Mouse (Mus musculus) hindbrain, embryonic 14.5 days (tissue): ENCODE measurements around the gene Pdzrn3. TPM values are rescaled to one million over a fixed set of nuclear protein-coding genes. Genes with fewer than 3 reads are reported as not detected.

Experiments
- ATAC-seq: fragments of 200-750 bp; cut with Nextera tagmentation; 2 replicates; pipeline ENCODE4 v1.8.0; 2017; ENCODE audit warnings: moderate number of reproducible peaks, mild to moderate bottlenecking, moderate TSS enrichment, moderate library complexity; ENCODE audit not compliant: low FRiP score
- DNase-seq: peaks from one replicate; pipeline ENCODE4 v3.0.0-alpha.2; 2015; ENCODE audit warnings: low spot score
- H3K27ac ChIP-seq: fragments of 300-500 bp; sonication (generic); 2 replicates; pipeline ENCODE4 v1.5.1; 2014; ENCODE audit warnings: mild to moderate bottlenecking, moderate library complexity
- H3K27me3 ChIP-seq: fragments of 300-500 bp; sonication (generic); 2 replicates; pipeline ENCODE4 v1.6.1; 2014; ENCODE audit warnings: mild to moderate bottlenecking, low read length, mixed read lengths; ENCODE audit not compliant: control insufficient read depth, insufficient read depth
- H3K36me3 ChIP-seq: fragments of 300-500 bp; sonication (generic); replicated peaks from 2 replicates; pipeline ENCODE4 v1.6.1; 2014; ENCODE audit not compliant: control insufficient read depth, insufficient read depth
- H3K4me1 ChIP-seq: fragments of 300-500 bp; sonication (generic); replicated peaks from 2 replicates; pipeline ENCODE4 v1.6.1; 2014; ENCODE audit warnings: antibody characterized with exemption, low read length, mixed read lengths; ENCODE audit not compliant: control insufficient read depth, insufficient read depth
- H3K4me2 ChIP-seq: fragments of 300-500 bp; sonication (generic); replicated peaks from 2 replicates; pipeline ENCODE4 v1.6.1; 2014; ENCODE audit warnings: mild to moderate bottlenecking, moderate library complexity
- H3K4me3 ChIP-seq: fragments of 300-500 bp; sonication (generic); replicated peaks from 2 replicates; pipeline ENCODE4 v1.5.1; 2014; ENCODE audit warnings: mild to moderate bottlenecking, low read length
- H3K9ac ChIP-seq: fragments of 300-500 bp; sonication (generic); 2 replicates; pipeline ENCODE4 v1.6.1; 2014
- H3K9me3 ChIP-seq: fragments of 300-500 bp; sonication (generic); 2 replicates; pipeline ENCODE4 v1.6.1; 2016; ENCODE audit warnings: low read length; ENCODE audit not compliant: control insufficient read depth
- WGBS: fragments of 180-500 bp; shearing (Covaris S2); extraction: QIAGEN DNeasy Blood & Tissue Kit; methylation state at CpG from one replicate; pipeline ENCODE4 v1.1.7; 2014; 5-methylcytosine and 5-hydroxymethylcytosine counted together
- polyA plus RNA-seq: library from polyadenylated mRNA; unstranded; fragments of >200 nt; fragmentation: Nextera tagmentation; extraction: Ambion mirVana; gene quantifications from 2 replicates; pipeline ENCODE4 v1.2.1, GENCODE M21; 2014

The Pdzrn3 gene
- polyA plus RNA-seq, 1 experiment from 2014 or later: 23.2 TPM

GRCm38 (mm10) chr6:101268266-101268665 is 109.4 kb downstream of the Pdzrn3 start:
- WGBS: 7% methylated on average over 1 of the region's 1 CpGs
- Histone ChIP-seq H3K27ac (no peak overlapping the region), H3K27me3 (0 out of 2 replicates have a peak, but pooled peaks cover 11% of the 10 kb centered on the region), H3K4me1 (peaks cover 5% of the 10 kb centered on the region), H3K36me3 (no peaks in the 10 kb centered on the region), H3K9me3 (no peaks in the 10 kb centered on the region), H3K4me2 (no peak overlapping the region), H3K4me3 (no peak overlapping the region), H3K9ac (no peak overlapping the region)
- no peak for DNase-seq
- ATAC-seq: no peak

DNA sequence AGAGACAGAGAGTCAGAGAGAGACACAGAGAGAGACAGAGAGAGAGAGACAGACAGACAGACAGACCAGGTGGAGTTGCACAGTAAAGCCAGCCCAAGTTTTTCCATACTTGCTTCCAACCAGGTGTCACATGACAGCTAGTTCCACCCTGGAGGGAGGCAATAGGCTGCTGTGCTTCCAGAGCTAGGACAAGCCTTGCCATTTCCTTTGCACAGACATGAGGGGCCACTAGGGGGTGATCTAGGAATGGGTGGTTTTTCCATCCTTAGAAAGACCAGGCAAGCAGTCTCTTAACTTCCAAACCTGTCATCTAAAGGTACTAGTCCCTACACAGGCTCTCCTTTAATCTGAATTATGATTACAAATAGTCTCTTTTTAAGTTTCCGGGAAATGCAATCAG is 110.9 kb downstream of the Pdzrn3 start:
- Histone ChIP-seq H3K9ac (no peak overlapping the region), H3K36me3 (no peaks in the 10 kb centered on the region), H3K9me3 (no peaks in the 10 kb centered on the region), H3K27ac (no peak overlapping the region), H3K4me2 (no peak overlapping the region), H3K4me1 (peaks cover 12% of the 10 kb centered on the region), H3K27me3 (0 out of 2 replicates have a peak, but pooled peaks cover 3% of the 10 kb centered on the region), H3K4me3 (no peak overlapping the region)
- ATAC-seq (0 out of 2 replicates have a peak, but pooled peaks have one; percentile 28), DNase-seq (peak; percentile 76)
- 52% methylated on average over 1 of the region's 1 CpGs for WGBS

GRCm38 (mm10) chr6:101263544-101263943 is 114.2 kb downstream of the Pdzrn3 start:
- H3K4me2 ChIP-seq: no peak overlapping the region
- H3K27me3 ChIP-seq: no peaks in the 10 kb centered on the region
- 10% methylated on average over 4 of the region's 4 CpGs for WGBS
- H3K4me3 ChIP-seq: no peak overlapping the region
- no peak for DNase-seq
- H3K27ac ChIP-seq: no peak overlapping the region
- ATAC-seq: 0 out of 2 replicates have a peak, but pooled peaks have one; percentile 38
- no peaks in the 10 kb centered on the region for H3K36me3 ChIP-seq
- H3K9ac ChIP-seq: no peak overlapping the region
- H3K9me3 ChIP-seq: no peaks in the 10 kb centered on the region
- peaks cover 12% of the 10 kb centered on the region for H3K4me1 ChIP-seq

DNA sequence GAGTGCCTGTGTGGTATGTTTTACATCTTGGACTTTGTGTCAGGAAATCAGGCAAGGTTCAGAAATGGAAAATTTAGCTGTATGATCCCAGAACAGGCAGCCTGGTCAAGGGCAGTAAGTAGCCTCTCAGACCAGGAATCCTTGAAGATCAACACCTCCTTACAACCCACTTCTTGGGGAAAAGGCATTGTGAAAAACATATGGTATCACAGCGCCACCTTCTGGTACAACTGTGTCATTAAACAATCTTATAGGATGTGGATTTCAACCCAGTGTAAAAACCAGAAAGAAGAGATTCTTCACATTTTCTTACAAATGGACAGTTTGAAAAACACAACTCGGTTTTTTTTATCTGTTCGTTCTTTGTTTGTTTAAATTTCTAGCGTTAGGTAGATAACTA is 116.2 kb downstream of the Pdzrn3 start:
- Histone ChIP-seq H3K36me3 (no peaks in the 10 kb centered on the region), H3K27ac (no peak overlapping the region), H3K4me2 (no peak overlapping the region), H3K27me3 (no peaks in the 10 kb centered on the region), H3K4me1 (peaks cover 12% of the 10 kb centered on the region; the same call in 1 of the 2 replicates), H3K9me3 (no peaks in the 10 kb centered on the region), H3K4me3 (no peak overlapping the region), H3K9ac (no peak overlapping the region)
- 3% methylated on average over 4 of the region's 4 CpGs for WGBS
- ATAC-seq (no peak), DNase-seq (peak; percentile 87)

DNA sequence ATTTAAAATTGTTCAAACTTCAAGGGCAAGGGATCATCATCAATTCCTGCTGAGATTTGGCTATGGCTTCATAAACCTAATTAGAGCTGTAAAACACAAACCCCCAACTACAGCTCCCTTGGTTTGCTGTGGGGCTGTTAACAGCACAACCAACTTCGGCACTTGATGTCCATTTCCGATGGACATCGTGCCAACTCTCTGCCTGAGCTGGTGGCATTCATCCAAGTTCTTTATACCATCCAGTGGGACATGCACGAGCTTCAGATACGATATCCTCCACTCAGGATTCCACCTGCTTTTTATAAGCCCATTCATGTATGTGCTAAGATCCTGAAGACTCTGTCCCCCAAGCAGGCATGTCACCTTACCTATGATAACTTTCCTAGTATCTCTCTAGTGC is 118.3 kb downstream of the Pdzrn3 start:
- no peaks in the 10 kb centered on the region for H3K27me3 ChIP-seq
- WGBS: 67% methylated on average over 5 of the region's 5 CpGs
- H3K9ac ChIP-seq: no peak overlapping the region
- H3K4me1 ChIP-seq: peaks cover 12% of the 10 kb centered on the region; the same call in 1 of the 2 replicates
- ATAC-seq (no peak), DNase-seq (no peak)
- no peaks in the 10 kb centered on the region for H3K36me3 ChIP-seq
- H3K4me3 ChIP-seq: no peak overlapping the region
- no peaks in the 10 kb centered on the region for H3K9me3 ChIP-seq
- H3K27ac ChIP-seq: no peak overlapping the region
- H3K4me2 ChIP-seq: no peak overlapping the region

DNA sequence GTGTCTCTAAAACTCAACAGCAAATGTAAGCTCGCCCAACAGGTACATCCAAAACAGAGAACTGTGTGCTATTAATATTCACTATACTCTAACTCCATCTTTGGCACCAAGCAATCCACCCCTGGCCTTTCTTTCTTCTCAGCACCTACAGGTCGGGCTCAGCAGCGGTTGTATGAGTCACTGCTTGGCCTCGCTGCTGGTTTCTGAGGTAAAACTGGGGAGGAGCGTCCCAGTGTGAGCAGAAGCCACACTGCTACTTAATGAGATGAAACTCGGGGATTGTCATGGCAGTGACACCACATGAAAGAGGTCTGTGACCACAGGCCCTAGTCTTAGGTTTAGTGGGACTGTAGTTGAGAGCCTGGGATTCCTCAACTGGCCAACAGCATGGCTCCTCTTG is 120.3 kb downstream of the Pdzrn3 start:
- ATAC-seq: no peak

DNA sequence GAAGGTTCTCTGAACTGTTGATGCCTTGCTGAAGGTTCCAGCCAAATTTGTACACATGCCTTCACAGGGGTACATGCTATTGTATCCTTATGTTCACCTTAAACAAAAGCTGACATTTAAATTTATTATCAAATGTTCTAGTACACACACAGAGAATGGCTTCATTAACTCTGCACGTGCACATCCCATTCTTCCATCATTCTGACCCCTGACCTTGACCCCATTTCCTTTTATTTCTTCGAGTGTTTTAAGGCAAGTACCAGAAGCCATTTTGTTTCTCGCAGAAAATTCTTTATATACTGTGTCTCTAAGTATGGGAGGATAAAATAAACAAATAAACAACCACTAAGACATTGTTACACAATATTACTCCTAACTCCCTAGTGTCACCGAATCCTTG is 123.0 kb downstream of the Pdzrn3 start:
- no peaks in the 10 kb centered on the region for H3K36me3 ChIP-seq
- peaks cover 5% of the 10 kb centered on the region for H3K4me1 ChIP-seq
- no peaks in the 10 kb centered on the region for H3K9me3 ChIP-seq
- 0 out of 2 replicates have a peak, but pooled peaks cover 6% of the 10 kb centered on the region for H3K27me3 ChIP-seq
- H3K9ac ChIP-seq: no peak overlapping the region
- H3K4me2 ChIP-seq: no peak overlapping the region
- no peak overlapping the region for H3K4me3 ChIP-seq
- ATAC-seq (no peak), DNase-seq (no peak)
- 33% methylated on average over 4 of the region's 4 CpGs for WGBS
- no peak overlapping the region for H3K27ac ChIP-seq

More for the DNA sequence above, 120.3 kb downstream of the Pdzrn3 start:
- Histone ChIP-seq H3K27me3 (0 out of 2 replicates have a peak, but pooled peaks cover 6% of the 10 kb centered on the region), H3K9ac (no peak overlapping the region), H3K4me3 (no peak overlapping the region), H3K27ac (no peak overlapping the region), H3K9me3 (no peaks in the 10 kb centered on the region), H3K4me2 (no peak overlapping the region), H3K36me3 (no peaks in the 10 kb centered on the region), H3K4me1 (peaks cover 5% of the 10 kb centered on the region; the same call in 1 of the 2 replicates)
- DNase-seq: no peak
- 95% methylated on average over 6 of the region's 6 CpGs for WGBS

- 18% methylated on average over 12 of the region's 12 CpGs for WGBS
- no peak for DNase-seq
- Histone ChIP-seq H3K4me2 (no peak overlapping the region), H3K9ac (no peak overlapping the region), H3K27me3 (0 out of 2 replicates have a peak, but pooled peaks cover 6% of the 10 kb centered on the region), H3K4me3 (no peak overlapping the region), H3K9me3 (no peaks in the 10 kb centered on the region), H3K36me3 (no peaks in the 10 kb centered on the region), H3K27ac (no peak overlapping the region), H3K4me1 (peaks cover 5% of the 10 kb centered on the region)
- no peak for ATAC-seq
Observed at GRCm38 (mm10) chr6:101251916-101252603, 125.6 kb downstream of the Pdzrn3 start.

DNA sequence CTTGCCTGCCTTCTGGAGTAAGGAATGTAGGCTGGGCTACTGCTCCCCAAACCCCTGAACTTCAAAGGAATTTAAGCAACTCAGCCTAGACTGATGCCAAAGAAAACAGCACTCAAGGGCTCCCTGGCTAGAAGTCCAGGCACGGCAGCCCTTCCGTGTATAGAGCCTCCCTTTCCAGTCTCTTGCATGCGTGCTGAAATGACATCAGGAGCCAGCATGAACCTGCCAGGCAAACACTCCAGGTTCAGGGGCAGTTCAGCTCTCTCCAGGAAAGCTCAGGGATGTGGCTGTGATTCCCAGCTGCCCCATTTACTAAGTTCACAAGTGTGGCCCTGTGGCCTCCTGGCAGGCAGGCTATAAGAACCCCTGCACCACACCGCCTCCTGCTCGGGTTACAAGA is 126.5 kb downstream of the Pdzrn3 start:
- H3K4me2 ChIP-seq: no peak overlapping the region
- H3K27ac ChIP-seq: peak overlapping the region; percentile 16; the same call in 1 of the 2 replicates
- 0 out of 2 replicates have a peak, but pooled peaks cover 6% of the 10 kb centered on the region for H3K27me3 ChIP-seq
- H3K4me1 ChIP-seq: peaks cover 5% of the 10 kb centered on the region
- ATAC-seq (peak; percentile 32; the same call in 1 of the 2 replicates), DNase-seq (no peak)
- H3K9me3 ChIP-seq: no peaks in the 10 kb centered on the region
- no peak overlapping the region for H3K9ac ChIP-seq
- 42% methylated on average over 5 of the region's 5 CpGs for WGBS
- no peak overlapping the region for H3K4me3 ChIP-seq
- H3K36me3 ChIP-seq: no peaks in the 10 kb centered on the region
